Mouse (Mus musculus): ENCODE measurements around the gene Pex14.

Pex14 gene

DNA sequence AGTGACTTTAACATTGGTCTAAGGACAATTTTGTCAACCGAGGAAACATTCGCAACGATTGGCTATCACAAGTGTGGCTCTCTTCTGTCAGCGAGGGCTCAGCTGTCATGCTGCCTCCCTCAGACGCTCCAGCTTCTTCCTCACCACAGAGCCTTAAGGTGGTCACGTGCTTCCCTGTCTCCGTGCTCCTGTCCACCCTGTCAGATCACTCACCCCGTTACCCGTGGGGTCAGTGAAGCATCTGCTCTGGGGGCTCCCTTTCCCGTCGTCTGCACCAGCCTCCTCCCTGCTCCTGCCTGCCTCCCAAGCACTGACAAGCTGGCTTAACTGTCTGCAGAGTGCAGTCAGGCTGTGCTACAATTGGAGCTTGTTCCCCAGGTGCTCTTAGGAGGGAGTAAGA is 119.8 kb downstream of the Pex14 start:
- no peak for DNase-seq

DNA sequence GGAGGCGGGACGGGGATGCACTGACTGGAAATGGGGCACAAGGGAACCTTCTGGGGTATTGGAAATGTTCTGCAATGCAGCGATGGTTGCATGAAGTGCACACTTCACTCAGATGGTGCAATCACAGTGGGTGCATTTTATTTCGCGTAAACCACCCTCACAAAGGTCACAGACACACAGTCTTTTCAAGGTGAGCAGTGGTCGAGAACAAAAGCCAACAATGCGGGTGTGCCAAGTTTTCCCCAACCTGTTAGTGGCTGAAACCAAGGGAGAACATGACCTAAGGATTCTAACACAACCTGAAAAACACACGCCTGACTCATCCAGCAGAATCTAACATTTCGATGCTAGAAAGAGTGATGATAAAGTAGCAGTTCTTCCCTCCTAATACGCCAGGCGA is 120.8 kb downstream of the Pex14 start:
- DNase-seq: no peak

DNA sequence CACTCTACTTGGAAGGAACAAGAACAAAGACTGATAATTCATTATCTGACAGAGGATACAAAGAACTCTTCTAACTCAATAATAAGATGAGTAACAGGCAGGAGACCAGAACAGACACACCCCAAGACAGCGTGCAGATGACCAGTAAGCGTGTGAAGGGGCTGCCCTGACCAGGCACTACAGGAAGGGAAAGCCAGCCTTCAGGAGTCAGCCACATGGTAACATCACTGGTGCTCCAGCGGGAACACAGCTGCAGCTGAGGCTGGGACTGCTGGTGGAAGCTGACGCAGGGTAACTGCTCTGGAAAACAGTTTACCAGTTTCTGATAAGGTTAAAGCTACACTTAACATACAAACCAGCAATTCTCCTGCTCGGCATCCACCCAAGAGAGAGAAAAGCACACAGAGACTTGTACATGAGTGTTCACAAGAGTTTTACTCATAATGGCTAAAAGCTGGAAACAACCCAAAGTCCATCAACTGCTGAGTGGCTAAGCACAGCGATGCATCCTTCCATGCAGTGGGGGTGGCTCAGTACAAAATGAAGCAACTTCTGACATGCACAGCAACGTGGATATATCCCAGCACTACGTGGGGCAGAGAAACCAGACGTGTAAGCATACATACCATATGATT is 121.3 kb downstream of the Pex14 start:
- DNase-seq: no peak

DNA sequence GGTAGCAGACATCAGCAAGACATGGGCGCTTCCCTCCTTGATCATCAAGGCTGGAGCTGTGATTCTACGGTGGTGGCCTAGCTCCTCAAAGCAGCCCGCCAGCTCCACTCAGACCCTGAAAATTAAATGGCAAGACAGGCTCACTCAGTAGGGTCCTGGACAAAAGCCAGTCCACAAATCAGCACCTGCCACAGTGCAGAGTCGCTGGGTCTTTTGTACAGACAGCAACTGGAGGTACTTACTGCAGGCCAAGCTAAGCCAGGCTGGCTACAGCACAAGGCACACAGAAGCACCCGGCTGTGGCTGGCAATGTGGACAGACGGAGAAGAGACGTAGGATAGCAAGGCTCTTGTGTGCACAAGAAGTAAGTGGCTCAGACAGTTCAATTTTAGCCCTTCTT is 124.8 kb downstream of the Pex14 start:
- DNase-seq: no peak

DNA sequence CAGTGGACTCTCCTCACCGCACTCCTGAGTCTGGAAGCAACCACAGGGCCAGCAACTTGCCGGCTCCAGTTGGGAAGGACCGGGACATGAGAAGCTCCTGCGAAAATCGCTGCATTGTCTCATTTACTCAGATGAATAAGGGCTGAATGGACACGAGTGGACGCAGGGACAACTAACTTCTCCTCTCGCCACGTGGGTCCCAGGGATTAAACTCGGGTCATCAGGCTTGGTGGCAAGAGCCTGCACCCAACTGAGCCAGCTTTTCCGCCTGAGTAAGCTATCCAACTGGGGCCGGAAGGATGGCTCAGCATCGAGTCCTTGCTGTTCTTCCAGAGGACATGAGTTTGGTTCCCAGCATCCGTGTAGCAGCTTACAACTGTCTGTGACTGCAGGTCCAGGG is 126.3 kb downstream of the Pex14 start:
- DNase-seq: no peak

DNA sequence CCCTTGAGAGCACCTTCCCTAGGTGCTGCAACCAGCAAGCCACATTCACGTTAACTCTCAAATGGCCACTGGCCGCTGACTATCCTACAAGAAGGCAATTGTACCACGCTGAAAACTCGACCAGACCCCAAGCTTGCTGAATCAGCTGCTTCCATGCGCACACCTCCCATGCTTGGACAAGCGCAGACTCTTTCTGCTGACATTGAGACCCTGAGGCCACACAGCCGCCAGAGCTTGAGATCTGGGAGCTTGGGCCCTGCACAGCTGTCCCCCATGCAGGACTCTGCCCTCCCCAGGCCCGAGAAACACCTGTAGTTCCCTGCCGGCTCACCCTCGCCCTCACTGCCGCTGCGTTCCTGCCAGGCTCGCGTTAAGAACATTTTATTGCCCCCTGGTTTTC is 127.0 kb downstream of the Pex14 start:
- DNase-seq: no peak

DNA sequence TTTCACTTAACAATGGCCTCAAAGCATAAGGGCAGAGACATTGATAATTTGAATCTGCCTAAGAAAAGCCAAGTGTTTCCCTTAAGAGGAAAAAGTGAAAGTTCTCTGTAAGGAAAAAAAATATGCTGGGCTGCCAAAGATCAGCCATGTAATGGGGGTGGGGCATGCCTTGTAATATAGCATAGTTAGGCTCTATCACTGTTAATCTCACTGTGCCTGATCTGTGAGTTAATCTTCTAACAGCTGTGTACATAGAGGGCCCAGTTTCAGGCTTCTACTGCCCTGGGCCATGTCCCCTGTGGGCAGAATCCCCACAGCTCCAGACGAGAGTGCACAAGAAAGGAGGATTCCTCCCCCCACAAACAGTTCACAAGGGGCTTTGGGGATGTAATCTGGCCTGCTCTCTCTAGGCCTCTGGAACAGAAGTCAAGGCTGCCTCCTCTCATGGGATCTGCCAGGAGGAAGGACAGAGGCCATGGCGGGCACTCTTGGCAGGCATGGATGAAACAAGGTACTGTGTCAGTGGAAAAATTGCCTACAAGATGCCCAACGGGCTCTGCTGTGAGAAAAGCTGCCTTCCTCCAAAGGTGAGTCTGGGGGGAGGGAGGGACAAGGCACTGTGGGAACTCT is 127.9 kb downstream of the Pex14 start:
- peak; percentile 85 for DNase-seq

DNA sequence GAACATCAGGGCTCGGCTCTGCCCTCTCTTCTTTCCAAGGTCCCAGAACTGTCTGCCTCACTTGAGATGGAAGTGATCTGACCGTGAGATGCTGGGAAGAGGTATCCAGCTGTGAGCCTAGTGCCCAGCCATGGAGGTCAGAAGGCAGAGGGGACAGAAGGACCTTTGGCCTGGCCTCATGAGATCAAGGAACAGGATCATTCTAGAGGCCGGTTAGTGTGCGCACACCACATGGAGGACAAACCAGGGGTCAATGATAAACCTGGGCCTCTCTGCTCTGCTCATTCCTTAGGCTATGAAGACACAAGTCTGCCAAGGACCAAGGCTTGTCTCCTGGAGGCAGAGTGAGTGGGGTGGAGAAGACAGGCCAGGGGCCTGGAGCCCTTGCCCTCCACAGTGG is 128.9 kb downstream of the Pex14 start:
- peak; percentile 82 for DNase-seq

DNA sequence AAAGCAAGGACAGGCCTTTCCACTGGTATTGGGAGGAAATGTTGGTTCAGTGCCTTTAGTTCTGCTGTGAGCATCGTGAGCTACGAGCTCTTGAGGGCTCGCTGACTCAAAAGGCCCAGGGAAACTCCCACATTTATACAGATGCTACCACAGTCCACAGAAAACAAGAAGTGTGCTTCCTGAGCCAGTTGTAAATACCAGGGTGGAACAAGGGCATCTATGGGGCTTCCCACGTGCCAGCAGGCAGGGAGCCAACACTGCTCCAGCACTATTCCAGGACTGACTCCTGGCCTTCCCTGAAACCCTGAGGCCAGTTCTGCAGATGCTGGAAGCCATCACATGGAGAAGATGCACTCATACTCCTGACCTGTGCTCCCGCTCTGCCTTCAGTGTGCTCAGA is 130.1 kb downstream of the Pex14 start:
- peak; percentile 96 for DNase-seq

DNA sequence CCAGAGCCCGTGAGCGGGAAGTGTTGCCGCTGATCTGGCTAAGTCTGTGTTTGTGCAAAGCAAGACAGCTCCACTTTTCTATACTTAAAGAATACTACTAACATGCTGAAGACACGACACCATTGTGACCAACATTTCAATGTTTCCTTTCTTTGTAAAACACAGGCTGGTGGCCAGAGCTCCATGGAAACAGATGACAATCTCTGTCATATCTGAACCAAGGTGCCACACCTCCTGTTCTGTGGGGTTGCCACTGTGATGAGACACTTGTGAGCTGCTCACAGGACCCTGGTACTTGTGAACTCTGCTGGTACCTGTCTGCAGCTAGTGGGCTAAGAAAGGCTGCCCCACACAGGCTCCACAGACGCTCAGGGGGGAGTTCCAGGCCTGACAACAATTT is 130.8 kb downstream of the Pex14 start:
- no peak for DNase-seq

DNA sequence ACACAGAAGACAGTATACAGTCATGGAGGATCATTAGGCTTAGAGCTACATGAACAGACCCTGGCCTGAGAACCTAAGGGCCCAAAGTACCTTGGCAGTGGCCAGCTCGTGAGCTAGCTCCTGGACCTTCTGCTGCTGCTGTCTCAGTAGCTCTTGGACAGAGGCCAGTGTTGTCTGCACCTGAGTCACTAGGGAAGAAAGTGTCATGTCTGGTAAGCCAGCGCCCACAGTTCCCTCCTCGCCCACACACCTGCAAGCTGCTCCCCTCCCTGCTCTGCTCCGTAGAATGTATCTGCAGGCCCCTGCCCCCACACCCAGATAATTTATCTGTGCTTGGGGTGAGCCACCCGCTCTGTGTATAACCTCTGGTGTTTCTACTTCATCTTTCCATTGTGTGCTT is 133.5 kb downstream of the Pex14 start:
- DNase-seq: no peak

DNA sequence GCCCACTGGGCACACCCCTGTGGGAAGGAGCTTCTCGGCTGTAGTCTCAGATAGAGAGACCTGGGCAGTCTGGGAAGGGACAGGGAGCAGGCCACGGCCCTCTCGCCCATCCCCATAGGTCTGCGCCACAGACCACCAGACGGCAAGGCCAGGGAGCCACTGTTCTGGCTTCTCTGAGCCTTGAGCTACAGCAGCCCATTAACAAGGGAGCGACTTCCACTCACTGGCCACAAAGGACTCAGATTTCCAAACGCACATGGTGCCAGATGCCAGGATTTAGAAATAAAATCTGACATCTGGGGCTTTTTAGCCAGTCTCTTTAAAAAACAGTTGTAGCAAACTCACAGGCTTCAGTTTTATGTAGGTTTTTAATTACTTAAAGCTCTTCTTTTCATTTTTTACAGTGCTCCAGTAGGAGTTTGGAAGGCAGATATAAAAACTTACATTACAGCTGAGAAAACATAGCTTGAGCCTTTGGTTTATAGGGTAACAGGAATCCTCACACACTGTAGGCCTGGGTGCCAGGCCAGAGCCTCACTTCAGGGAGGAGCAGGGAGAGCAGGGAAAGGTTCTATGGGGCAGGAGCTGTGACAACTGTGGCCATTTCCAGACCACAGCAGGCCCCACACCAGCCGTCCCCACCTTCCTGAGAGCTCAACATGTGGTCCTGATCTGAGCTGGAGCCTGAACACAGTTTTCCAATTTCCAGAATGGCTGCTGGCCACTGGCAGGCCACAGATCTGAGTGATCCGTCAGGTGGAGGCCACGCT is 134.9 kb downstream of the Pex14 start:
- DNase-seq: no peak

DNA sequence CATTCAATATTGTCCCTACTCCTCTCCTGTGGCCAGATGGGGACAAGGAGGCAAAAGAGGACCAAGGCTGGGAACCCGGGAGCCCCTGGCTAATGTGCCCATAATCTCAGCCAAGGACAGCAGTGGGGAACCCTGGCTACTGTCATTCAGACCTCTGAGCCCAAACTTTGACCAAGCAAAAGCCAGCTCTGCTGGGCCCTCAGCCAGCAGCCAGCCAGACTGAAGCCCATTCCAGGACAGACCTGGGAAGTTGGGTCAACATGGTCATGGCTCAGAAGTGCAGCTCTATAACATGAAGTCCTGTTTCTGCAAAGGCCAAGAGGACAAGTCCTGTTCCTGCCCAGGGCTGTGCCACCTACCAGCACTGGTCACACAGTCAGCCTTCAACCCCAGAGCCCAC is 137.6 kb downstream of the Pex14 start:
- no peak for DNase-seq

DNA sequence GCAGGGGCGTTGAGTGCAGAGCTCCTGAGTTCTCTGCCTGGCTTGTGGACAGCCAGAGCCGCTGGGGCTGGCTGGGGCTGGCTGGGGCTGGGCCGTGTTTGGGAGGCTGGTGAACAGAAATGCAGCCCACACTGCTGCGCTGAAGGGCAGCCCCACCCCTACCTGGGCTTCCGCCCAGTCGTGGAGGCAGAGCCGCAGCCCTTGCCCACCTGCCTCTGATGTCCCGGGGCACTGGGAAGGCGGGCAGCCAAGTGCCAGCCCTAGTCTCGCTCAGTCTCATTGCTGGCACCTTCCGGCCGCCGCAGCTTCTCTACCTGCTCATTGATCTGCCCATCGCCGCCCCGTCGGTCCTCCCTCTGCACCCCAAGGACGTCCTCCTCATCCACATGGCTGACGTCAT is 138.6 kb downstream of the Pex14 start:
- DNase-seq: no peak

DNA sequence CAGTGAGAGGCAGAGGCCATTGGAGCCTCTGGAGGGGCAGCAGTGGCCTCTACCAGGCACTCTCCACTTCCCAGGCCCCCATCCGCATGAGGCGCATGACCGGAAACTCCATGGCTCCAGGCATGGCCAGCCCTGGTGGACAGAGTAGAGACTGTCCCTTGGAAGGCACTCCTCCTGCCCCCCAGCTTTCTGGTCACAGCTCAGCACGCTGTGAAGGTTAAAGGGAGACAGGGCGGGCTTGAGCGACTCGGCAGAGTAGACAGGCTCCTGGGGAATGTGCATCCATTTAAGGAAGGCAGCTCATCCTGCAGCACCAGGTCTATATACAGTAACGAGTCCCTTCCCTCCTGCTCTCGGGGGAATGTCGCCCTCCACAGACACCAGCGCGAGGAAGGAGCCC is 139.7 kb downstream of the Pex14 start:
- DNase-seq: peak; percentile 96

DNA sequence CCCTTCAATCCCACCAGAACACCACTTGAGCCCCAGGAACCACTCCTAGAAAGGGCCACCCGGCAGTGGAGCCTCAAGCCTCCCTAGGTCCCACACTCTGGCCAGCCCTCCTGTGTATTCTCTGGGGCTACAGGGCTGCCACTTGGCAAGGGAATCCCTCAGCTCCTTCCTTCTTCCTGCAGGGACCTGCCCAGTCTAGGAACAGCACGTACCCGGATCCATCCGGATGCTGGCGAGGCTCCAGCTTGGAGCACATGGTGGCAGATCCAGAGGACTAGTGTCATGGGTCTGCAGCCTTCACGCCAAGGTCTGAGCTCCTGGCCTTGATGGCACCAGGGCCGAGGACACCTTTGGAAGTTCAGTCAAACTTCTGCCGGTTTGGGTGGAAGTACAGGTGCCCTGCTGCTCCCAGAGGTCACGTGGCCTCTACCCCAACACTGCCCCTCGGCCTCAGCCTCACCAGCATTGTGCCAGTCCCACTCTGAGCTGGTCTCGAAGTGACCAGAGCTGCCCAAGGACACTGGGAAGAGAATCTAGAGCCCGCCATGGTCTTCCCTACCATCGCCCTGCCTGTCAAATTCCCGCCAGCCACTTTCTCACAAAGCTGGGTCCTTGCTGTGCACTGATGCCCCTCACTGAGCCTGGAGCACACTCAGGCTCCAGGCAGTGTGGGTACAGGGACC is 144.4 kb downstream of the Pex14 start:
- peak; percentile 99 for DNase-seq

DNA sequence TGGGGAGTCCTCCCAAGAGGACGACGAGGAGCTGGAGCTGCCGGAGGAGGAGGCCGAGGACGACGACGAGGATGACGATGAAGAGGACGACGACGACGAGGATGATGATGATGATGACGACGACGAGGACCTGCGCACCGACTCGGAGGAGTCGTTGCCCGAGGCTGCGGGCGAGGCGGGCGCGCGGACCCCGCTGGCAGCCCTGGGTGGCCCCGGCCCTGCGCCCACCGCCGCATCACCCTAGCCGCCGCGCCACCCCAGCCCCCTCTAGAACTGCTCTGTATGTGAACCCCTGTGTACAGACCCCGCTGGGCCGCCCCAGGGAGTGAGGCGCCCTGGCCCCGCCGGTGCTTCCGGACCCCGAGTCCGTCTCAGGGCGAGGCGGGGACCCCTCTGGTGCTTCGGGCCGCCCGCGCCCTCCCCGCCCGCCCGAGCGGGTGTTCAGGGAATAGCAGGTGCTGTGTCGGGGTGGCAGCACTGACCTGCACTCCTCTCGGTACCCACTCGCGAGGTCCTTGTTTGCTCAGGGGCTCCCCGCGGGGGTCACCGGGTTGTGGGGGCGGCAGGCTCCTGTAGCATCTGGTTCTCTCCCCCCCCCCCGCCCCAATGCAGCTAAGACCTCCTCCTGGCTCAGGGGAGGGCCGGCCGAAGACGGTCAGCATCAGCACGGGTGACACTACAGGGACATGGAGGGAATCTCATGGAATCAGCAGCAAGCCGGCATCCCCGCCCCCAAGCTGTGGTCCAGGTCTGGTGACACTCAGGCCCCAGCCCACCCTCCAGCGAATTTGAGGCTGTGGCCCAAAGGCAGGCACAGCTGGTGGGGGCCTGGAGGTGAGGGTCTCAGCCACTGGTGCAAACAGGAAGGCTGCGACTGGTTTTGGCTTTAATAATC is 147.1 kb downstream of the Pex14 start:
- DNase-seq: no peak

DNA sequence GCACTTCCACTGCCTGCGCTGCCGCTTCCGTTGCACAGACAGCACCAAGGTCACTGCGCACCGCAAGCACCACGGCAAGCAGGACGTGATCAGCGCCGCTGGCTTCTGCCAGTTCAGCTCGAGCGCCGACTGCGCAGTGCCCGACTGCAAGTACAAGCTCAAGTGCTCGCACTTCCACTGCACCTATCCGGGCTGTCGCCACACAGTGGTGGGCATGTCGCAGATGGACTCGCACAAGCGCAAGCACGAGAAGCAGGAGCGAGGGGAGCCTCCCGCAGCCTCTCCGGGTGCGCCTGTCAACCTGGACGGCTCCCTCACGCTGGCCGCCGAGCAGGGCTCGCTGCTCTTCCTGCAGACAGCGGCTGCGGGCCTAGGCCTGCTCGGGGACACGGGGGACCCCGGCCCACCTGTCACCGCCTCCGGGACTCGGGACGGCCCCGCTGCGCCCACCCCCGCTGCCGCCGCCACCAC is 147.8 kb downstream of the Pex14 start:
- no peak for DNase-seq

DNA sequence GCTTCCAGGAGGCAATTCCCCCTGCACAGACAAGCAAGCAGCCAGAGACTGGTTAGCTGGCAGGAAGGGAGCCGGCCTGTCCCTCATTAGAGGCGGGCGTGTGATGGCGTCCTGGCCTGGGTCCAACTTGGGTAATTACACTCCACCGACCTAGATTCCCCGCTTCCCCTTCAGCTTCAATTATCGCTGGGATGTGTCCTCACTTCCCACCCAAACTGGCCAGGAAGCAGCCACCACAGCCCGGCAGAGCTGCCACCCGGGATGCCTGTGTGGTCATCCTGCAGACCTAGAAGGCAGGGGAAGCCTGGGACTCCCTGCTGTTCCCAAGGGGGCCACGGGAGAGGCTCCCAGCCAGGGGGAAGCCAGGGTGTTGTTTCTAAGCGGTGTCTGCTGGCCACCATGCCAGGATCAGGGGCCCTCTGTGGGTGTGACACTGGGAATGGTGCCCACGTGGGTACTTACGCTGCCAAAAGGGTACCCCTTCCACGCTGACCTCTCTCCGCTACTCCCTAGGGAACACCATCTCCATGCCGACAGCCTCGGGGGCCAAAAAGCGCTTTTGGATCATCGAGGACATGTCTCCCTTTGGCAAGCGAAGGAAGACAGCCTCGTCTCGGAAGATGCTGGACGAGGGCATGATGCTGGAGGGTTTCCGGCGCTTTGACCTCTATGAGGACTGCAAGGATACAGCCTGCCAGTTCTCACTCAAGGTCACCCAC is 148.6 kb downstream of the Pex14 start:
- peak; percentile 97 for DNase-seq

DNA sequence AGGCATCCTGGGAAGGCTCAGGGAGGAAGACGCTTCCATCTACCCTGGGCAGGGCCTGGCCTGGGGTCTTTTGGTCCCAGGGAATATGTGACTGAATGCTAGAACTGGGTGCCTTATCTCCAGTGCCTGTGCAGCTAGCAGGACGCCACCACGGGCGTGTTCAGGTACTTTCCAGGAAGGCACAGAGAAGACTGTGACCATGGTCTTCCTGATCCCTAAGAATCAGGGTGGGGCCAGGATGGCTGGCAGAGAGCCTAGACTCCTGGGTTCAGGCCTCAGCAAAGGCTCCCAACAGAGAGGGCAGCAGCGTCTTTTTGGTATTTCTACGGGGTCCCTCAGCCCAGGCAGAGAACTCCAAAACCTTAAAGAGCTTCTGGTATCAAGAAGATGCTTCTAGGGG is 149.2 kb downstream of the Pex14 start:
- no peak for DNase-seq

DNA sequence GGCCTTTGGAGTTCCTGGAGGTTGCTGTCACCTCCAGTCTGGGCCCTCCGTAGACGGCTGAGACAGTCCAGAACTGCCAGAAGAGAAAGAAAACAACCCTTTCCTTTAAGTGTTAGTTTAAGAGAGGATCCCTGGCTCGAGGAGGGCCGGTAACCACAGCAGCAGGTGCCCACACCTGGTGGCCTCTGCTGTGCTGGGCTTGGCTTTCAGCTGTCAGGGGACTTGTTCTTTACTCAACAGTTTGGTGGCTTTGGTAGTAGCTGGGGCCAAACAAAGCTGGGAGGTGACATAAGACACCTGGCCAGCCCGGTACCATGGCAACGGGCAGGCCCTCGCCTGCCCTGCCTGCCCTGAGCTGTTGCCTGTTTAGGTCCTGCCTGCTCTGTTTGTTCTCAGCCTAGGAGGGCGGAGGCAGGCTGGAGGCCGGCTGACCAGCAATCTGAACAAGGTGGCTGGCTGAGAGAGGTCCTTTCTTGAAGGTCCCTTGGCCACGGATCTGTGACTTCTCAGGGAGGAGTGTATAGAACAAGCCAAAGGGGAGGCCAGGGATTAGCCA is 151.8 kb downstream of the Pex14 start:
- DNase-seq: no peak

DNA sequence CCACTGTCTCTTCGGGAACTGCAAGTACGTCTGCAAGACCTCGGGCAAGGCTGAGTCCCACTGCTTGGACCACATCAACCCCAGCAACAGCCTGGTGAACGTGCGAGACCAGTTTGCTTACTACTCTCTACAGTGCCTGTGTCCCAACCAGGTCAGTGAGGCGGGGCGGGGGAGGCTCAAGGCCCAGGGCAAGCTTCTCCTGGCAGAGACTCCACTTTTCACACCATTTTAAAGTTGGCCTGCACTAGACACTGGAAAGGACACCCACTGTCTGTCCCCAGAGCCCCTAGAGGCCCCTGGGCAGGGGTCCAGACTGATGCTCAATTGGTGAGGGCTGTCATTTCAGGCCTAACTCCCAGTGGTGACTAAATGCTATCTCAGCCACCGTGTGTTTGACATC is 153.6 kb downstream of the Pex14 start:
- DNase-seq: peak; percentile 93
